Mouse (Mus musculus) heart, postnatal 0 days (tissue): Measurements from ENCODE around the gene Syt6. TPM values are rescaled to one million over a fixed set of nuclear protein-coding genes. Genes with fewer than 3 reads are reported as not detected.

Experiments
- ATAC-seq: fragments of 200-750 bp; cut with Nextera tagmentation; 2 replicates; pipeline ENCODE4 v1.8.0; 2017; ENCODE audit warnings: low read depth, moderate number of reproducible peaks, moderate library complexity; ENCODE audit not compliant: insufficient read depth
- DNase-seq: peaks from one replicate; pipeline ENCODE4 v3.0.0-alpha.2; 2016; ENCODE audit warnings: low spot score
- H3K27ac ChIP-seq: fragments of 300-500 bp; sonication (generic); 2 replicates; pipeline ENCODE4 v1.5.1; 2014; ENCODE audit warnings: low read depth, mild to moderate bottlenecking
- H3K27me3 ChIP-seq: fragments of 300-500 bp; sonication (generic); 2 replicates; pipeline ENCODE4 v1.6.1; 2014; ENCODE audit warnings: low read length, mixed read lengths; ENCODE audit not compliant: control insufficient read depth, insufficient read depth
- H3K36me3 ChIP-seq: fragments of 300-500 bp; sonication (generic); replicated peaks from 2 replicates; pipeline ENCODE4 v1.6.1; 2014; ENCODE audit warnings: low read length, mixed read lengths; ENCODE audit not compliant: control insufficient read depth, insufficient read depth
- H3K4me1 ChIP-seq: fragments of 300-500 bp; sonication (generic); 2 replicates; pipeline ENCODE4 v1.6.1; 2014; ENCODE audit warnings: antibody characterized with exemption; ENCODE audit not compliant: control insufficient read depth, insufficient read depth
- H3K4me2 ChIP-seq: fragments of 300-500 bp; sonication (generic); 2 replicates; pipeline ENCODE4 v1.6.1; 2014; ENCODE audit warnings: low read depth, mild to moderate bottlenecking, low read length, moderate library complexity
- H3K4me3 ChIP-seq: fragments of 300-500 bp; sonication (generic); 2 replicates; pipeline ENCODE4 v1.5.1; 2014; ENCODE audit warnings: low read depth, low read length
- H3K9ac ChIP-seq: fragments of 300-500 bp; sonication (generic); replicated peaks from 2 replicates; pipeline ENCODE4 v1.6.1; 2014; ENCODE audit warnings: low read depth, low read length, mixed read lengths
- H3K9me3 ChIP-seq: fragments of 300-500 bp; sonication (generic); replicated peaks from 2 replicates; pipeline ENCODE4 v1.6.1; 2016; ENCODE audit warnings: low read length; ENCODE audit not compliant: control insufficient read depth
- CTCF ChIP-seq: IDR thresholded peaks from 2 replicates; pipeline ENCODE4 v1.5.1; 2016; ENCODE audit warnings: antibody characterized with exemption, control low read depth, low read depth
- EP300 ChIP-seq: IDR thresholded peaks from 2 replicates; pipeline ENCODE4 v1.6.1; 2016; ENCODE audit warnings: antibody characterized with exemption, low read depth
- WGBS: fragments of 180-500 bp; shearing (Covaris S2); extraction: QIAGEN DNeasy Blood & Tissue Kit; methylation state at CpG from one replicate; pipeline ENCODE4 v1.1.7; 2014; 5-methylcytosine and 5-hydroxymethylcytosine counted together
- polyA plus RNA-seq: library from polyadenylated mRNA; unstranded; fragments of >200 nt; fragmentation: Nextera tagmentation; extraction: Ambion mirVana; gene quantifications from 2 replicates; pipeline ENCODE4 v1.2.1, GENCODE M21; 2015
- total RNA-seq: library from RNA; depleted of rRNA; stranded (reverse); fragments of >200 nt; gene quantifications from 2 replicates; pipeline ENCODE4 v1.2.3, GENCODE M21; 2014; ENCODE audit warnings: low replicate concordance; rRNA removed

Syt6 gene
- total RNA-seq = not detected in 2 replicates
- not detected in 2 replicates for polyA plus RNA-seq

- Histone ChIP-seq H3K36me3 (no peaks in the 10 kb centered on the region), H3K4me2 (peak within 1 kb of the TSS; percentile 68), H3K4me1 (peaks cover 7% of the 10 kb centered on the region; the same call in 1 of the 2 replicates), H3K9ac (no peak within 1 kb of the TSS), H3K4me3 (peak within 1 kb of the TSS; percentile 49), H3K9me3 (no peaks in the 10 kb centered on the region), H3K27ac (no peak within 1 kb of the TSS), H3K27me3 (peaks cover 74% of the 10 kb centered on the region)
- no peak for DNase-seq
- TF ChIP-seq CTCF (no peak), EP300 (no peak)
- WGBS = 2% methylated on average over 44 of the region's 44 CpGs
- ATAC-seq = no peak
Observed at GRCm38 (mm10) chr3:103575156-103575892, at the start of gene Syt6. Syt6 (plus strand) TSS chr3:103575231.

GRCm38 (mm10) chr3:103526201-103526704, 48.8 kb upstream of the Syt6 start:
- H3K36me3 ChIP-seq = no peaks in the 10 kb centered on the region
- H3K27ac ChIP-seq = no peak overlapping the region
- no peaks in the 10 kb centered on the region for H3K27me3 ChIP-seq
- no peaks in the 10 kb centered on the region for H3K4me1 ChIP-seq
- no peak overlapping the region for H3K4me2 ChIP-seq
- TF ChIP-seq CTCF (no peak), EP300 (no peak)
- H3K9me3 ChIP-seq = no peaks in the 10 kb centered on the region
- WGBS = 55% methylated on average over 4 of the region's 4 CpGs
- DNase-seq (no peak), ATAC-seq (no peak)
- no peak overlapping the region for H3K9ac ChIP-seq
- H3K4me3 ChIP-seq = no peak overlapping the region

- H3K4me2 ChIP-seq = no peak overlapping the region
- DNase-seq (no peak), ATAC-seq (no peak)
- no peaks in the 10 kb centered on the region for H3K4me1 ChIP-seq
- no peaks in the 10 kb centered on the region for H3K9me3 ChIP-seq
- TF ChIP-seq CTCF (no peak), EP300 (no peak)
- WGBS = 25% methylated on average over 2 of the region's 2 CpGs
- no peak overlapping the region for H3K9ac ChIP-seq
- H3K27me3 ChIP-seq = no peaks in the 10 kb centered on the region
- H3K4me3 ChIP-seq = no peak overlapping the region
- no peaks in the 10 kb centered on the region for H3K36me3 ChIP-seq
- H3K27ac ChIP-seq = no peak overlapping the region
Observed at GRCm38 (mm10) chr3:103526864-103527263, 48.2 kb upstream of the Syt6 start.

GRCm38 (mm10) chr3:103534036-103534435, 41.0 kb upstream of the Syt6 start:
- 89% methylated on average over 9 of the region's 9 CpGs for WGBS

GRCm38 (mm10) chr3:103535207-103535606, 39.8 kb upstream of the Syt6 start:
- no peak for ATAC-seq
- WGBS = 69% methylated on average over 5 of the region's 5 CpGs
- Histone ChIP-seq H3K9me3 (no peaks in the 10 kb centered on the region), H3K4me3 (no peak overlapping the region), H3K36me3 (no peaks in the 10 kb centered on the region), H3K27me3 (no peaks in the 10 kb centered on the region), H3K4me2 (no peak overlapping the region), H3K27ac (no peak overlapping the region), H3K9ac (no peak overlapping the region), H3K4me1 (no peaks in the 10 kb centered on the region)
- no peak for DNase-seq
- TF ChIP-seq CTCF = no peak
- no peak for TF ChIP-seq EP300

More at GRCm38 (mm10) chr3:103534036-103534435, 41.0 kb upstream of the Syt6 start:
- Histone ChIP-seq H3K4me1 (no peaks in the 10 kb centered on the region), H3K27me3 (no peaks in the 10 kb centered on the region), H3K36me3 (no peaks in the 10 kb centered on the region), H3K9ac (no peak overlapping the region), H3K27ac (no peak overlapping the region), H3K4me2 (no peak overlapping the region), H3K9me3 (no peaks in the 10 kb centered on the region), H3K4me3 (no peak overlapping the region)
- DNase-seq (no peak), ATAC-seq (no peak)
- TF ChIP-seq EP300 = no peak
- TF ChIP-seq CTCF = no peak
